Mouse (Mus musculus) cerebellum, adult 18-20 months (tissue): ENCODE data around the gene 2310034G01Rik.

Experiments used
- DNase-seq, 2 experiments: peaks; one replicate each; pipeline ENCODE4 v3.0.0; 2021

The 2310034G01Rik gene

GRCm38 (mm10) chr19:46357344-46358280 is 7.5 kb upstream of the 2310034G01Rik start:
- no peak for DNase-seq

- peak; percentile 94 to 97 for DNase-seq
Measured at GRCm38 (mm10) chr19:46356701-46357138, 6.6 kb upstream of the 2310034G01Rik start.

GRCm38 (mm10) chr19:46349550-46349949 is 552 bp downstream of the 2310034G01Rik start:
- DNase-seq = peak in 1 of 2 experiments; percentile 18

DNA sequence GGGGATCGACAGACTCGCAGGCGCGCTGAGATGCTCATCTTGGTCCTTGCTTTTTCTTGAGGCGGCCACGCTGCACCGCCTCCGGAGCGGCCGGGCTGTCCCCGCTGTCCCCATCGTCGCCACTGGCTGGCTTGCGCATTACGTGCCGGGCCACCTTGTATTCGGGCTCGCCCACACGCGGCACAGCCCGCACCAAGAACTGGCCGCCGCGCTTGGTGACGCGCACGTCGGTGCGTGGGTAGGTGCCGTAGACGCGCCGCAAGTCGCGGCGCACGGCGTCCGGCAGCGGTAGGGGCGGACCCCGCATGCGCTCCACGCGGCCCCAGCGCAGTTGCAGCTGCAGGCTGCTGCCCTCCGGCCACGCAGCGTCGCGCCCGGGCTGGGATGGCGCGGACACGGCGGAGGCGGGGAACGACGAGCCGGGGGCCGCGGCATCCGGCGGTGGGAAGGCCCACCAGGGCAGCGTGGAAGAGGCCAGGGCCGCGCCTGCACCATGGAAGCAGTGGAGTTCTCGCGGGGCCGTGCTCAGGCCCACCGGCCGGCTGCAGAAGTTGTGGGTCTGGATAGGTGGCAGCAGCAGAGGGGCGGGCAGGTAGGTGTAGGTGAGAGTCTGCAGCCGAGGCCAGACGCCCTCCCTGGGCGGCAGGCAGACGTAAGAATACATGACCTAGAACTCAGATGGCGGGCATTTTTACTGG is 1.2 kb downstream of the 2310034G01Rik start:
- DNase-seq = peak; percentile 92 to 93

DNA sequence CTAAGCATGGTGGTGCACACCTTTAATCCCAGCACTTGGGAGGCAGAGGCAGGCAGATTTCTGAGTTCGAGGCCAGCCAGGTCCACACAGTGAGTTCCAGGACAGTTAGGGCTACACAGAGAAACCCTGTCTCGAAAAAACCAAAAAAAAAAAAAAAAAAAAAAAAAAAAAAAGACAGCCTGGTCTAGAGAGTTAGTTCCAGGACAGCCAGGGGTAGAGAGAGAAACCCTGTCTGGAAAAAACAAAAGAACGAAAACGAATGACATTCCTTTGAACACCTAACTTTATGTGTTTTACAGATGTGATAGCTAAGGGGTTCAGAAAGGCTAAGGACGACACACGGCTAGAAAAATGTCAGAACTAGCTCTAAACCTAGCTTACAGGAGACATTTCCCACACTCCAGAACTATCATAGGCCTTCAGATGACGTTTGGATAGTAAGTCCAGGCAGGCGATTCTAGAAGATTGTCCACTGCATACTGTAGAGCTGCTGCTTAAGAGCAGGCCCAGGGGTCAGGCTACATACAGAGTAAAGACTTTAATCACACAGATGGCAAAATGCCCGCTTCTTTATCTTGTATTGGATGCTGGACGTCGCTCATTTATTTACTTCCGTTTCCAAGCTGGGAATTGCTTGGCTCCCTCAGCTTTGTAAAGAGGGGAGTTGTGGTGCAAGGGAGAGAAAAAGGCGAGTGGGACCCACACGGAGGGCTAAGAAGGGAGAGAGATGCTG is 2.0 kb downstream of the 2310034G01Rik start:
- peak in 1 of 2 experiments; percentile 18 for DNase-seq

GRCm38 (mm10) chr19:46347146-46347545 is 3.0 kb downstream of the 2310034G01Rik start:
- no peak for DNase-seq

GRCm38 (mm10) chr19:46344710-46345419 is 5.2 kb downstream of the 2310034G01Rik start:
- DNase-seq = no peak

DNA sequence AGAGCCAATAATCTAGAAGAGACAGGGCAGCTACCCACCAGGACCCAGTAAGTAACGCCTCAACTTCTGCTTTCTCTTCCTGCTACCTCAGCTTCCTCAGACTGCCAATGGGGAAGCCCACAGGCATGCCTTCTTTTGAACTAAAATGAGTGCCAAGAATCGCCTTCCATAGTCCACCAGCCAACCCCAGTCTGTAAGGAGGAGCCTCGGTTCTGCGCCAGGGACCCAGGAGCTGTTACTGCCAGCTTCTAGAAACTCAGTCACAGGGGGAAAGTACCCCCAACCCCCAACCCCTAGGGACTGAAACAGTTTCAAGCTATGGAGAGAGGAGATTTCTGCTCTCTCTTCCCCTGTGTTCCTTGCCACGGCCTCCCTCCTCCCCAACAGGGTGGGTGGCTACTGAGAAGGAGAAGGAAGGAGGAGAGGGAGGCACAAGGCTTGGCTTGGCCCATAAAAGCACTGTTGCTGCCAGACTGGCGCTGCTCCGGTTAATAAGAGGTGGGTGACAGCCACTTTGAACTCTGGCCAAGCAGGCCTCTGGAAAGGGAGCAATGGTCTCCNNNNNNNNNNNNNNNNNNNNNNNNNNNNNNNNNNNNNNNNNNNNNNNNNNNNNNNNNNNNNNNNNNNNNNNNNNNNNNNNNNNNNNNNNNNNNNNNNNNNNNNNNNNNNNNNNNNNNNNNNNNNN is 10.7 kb downstream of the 2310034G01Rik start:
- peak; percentile 29 to 40 for DNase-seq

DNA sequence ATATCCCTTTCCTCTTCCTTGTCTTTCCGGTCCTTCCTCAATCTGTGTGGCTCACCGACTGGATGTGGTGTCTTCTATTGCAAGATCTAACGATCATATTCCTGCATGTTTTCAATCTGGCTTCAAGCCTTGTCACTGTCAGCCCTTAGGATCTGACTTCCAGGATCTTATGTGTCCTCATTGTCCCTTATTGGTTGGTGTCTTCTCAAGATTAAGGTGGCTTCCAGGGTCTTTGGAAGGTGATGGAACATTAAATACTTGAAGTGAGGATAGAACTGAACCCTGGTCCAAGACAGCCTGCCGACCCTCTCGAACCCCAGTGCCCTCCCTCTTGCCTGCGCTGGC is 11.2 kb downstream of the 2310034G01Rik start:
- DNase-seq = no peak

- DNase-seq = peak; percentile 97 to 98
Measured at GRCm38 (mm10) chr19:46338331-46338936, 11.7 kb downstream of the 2310034G01Rik start, which contains the start of gene Cuedc2. TSS of gene Cuedc2 (minus strand) at chr19:46338702.

DNA sequence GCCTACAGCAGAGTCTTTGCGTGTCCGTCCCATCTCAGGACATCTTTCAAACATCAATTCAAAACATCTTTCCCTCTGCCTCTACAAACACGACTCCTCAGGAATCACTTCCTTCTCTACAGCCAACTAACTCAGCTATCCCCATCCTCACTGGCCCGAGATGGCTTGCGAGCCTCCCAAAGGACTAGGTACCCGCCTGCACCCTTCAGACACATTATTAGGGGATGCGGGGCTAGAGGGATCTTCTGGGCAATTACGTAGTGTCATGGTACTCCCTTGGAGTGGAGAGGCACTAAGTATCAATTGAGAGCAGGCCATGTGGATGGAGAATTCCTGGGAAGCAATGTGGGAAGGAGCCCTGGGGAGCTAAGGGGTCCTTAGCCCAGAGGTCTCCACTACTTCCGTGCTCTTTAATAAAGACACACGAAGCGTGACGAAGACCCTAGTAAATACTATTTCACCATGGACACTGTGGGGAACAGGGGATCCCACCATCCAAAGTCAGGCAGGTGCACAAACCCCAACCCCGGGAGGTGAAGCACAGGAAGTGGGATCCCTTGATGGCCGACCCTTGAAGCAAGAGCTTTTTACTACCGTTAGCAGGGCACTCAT is 12.3 kb downstream of the 2310034G01Rik start:
- no peak for DNase-seq

GRCm38 (mm10) chr19:46333906-46334305 is 16.2 kb downstream of the 2310034G01Rik start:
- peak; percentile 72 to 83 for DNase-seq

GRCm38 (mm10) chr19:46332721-46333339 is 17.3 kb downstream of the 2310034G01Rik start:
- peak in 1 of 2 experiments; percentile 16 for DNase-seq

DNA sequence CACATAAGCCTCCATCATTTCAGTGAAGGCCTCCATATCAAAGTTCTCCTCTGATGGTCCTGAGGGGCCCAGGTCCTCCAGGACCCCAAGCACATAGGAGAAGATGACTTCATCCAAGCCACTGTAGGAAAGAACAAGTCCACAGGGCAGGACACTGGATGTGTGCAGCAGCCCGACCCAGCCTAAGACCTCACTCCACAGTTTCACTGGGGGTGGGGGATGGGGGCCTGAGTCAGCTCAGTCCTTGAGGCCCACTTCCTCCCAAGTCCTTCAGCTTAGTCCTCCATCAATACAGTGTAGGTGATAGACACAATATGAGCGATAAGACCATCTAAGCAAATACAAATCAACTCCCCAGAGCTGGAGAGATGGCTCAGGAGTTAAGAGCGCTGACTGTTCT is 18.2 kb downstream of the 2310034G01Rik start:
- no peak for DNase-seq

DNA sequence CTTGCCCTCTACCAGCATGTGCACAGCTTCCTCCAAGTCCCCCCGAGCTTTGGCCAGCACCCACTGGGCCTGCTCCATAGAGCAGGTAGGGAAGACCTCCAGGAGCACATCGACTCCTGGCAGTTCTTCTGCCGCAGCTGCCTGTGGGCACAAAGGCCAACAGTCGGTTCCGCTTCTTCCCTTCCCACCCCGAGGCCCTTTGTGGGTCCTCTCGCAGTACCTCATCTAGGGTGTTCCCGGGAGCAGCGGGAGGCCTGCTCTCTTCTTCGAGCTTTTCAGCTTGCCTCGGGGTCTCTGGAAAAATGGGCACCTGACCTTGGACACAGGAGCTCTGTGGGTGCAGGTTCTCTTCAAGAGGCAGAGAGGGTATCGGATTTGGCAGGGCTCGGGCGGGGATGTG is 18.8 kb downstream of the 2310034G01Rik start:
- no peak for DNase-seq

- no peak for DNase-seq
Measured at GRCm38 (mm10) chr19:46330696-46331095, 19.4 kb downstream of the 2310034G01Rik start.

DNA sequence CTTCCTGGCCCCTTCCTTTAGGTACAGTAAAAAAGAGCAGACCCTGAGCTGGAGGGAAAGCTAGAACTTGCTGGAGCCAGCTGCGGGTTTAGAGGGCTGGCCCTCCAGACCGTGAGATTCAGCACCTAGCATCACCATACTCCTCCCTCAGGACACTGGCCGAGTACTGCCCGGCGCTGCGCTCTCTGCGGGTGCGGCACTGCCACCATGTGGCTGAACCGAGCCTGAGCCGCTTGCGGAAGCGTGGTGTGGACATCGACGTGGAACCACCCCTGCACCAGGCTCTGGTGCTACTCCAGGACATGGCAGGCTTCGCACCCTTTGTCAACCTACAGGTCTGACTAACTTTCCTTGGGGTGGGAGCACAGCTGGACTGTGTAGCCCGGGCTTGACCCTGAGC is 20.2 kb downstream of the 2310034G01Rik start:
- peak; percentile 89 for DNase-seq

DNA sequence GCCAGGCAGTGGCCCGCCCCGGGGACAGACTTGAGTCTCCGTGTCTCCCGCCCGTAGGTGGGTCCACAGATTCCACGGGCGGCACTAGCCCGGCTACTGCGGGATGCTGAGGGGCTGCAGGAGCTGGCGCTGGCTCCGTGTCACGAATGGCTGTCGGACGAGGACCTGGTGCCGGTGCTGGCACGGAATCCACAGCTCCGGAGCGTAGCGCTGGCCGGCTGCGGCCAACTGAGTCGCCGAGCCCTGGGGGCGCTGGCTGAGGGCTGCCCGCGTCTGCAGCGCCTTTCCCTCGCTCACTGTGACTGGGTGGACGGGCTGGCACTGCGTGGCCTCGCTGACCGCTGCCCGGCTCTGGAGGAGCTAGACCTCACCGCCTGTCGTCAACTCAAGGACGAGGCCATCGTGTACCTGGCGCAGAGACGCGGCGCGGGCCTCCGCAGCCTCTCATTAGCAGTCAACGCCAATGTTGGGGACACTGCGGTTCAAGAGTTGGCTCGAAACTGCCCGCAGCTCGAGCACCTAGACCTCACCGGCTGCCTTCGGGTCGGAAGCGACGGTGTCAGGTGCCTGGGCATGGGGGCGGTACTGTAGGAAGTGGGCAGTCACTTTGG is 21.0 kb downstream of the 2310034G01Rik start:
- DNase-seq = no peak

GRCm38 (mm10) chr19:46328081-46329030 is 21.7 kb downstream of the 2310034G01Rik start, which contains the start of gene Fbxl15:
TSS of gene Fbxl15 (plus strand) at chr19:46328184.
- peak; percentile 92 to 96 for DNase-seq
